Mouse (Mus musculus) small intestine, adult 2 months (tissue): ENCODE data around the gene Fosl2. TPM values are rescaled to one million over a fixed set of nuclear protein-coding genes. Genes with fewer than 3 reads are reported as not detected.
A peak's percentile ranks its signal among the peaks of the same experiment; 100 is the strongest.

Experiments
- H3K27ac ChIP-seq: fragments of 200-500 bp; 2 replicates; pipeline ENCODE4 v1.5.1; 2012; ENCODE audit warnings: low read depth, low read length, control low read depth, inconsistent platforms; ENCODE audit not compliant: insufficient read depth
- H3K27me3 ChIP-seq: fragments of 200-500 bp; 2 replicates; pipeline ENCODE4 v1.6.1; 2012; ENCODE audit warnings: mild to moderate bottlenecking, moderate library complexity, low read length, inconsistent platforms; ENCODE audit not compliant: control insufficient read depth, insufficient read depth
- H3K36me3 ChIP-seq: fragments of 200-500 bp; 2 replicates; pipeline ENCODE4 v1.6.1; 2012; ENCODE audit warnings: mild to moderate bottlenecking, low read length, control low read depth, inconsistent platforms; ENCODE audit not compliant: control insufficient read depth, insufficient read depth
- H3K4me1 ChIP-seq: fragments of 200-500 bp; 2 replicates; pipeline ENCODE4 v1.6.1; 2012; ENCODE audit warnings: low read length, inconsistent platforms, mixed read lengths; ENCODE audit not compliant: control insufficient read depth, insufficient read depth, insufficient read length
- H3K4me3 ChIP-seq: fragments of 200-500 bp; 2 replicates; pipeline ENCODE4 v1.5.1; 2012; ENCODE audit warnings: low read depth, mild to moderate bottlenecking, control low read depth, inconsistent platforms, low read length, moderate library complexity
- CTCF ChIP-seq: fragments of 200-500 bp; IDR thresholded peaks from 2 replicates; pipeline ENCODE4 v1.5.1; 2012; ENCODE audit warnings: low read depth, mild to moderate bottlenecking, control low read depth, inconsistent platforms, low read length, moderate library complexity, mixed read lengths; ENCODE audit not compliant: insufficient replicate concordance, insufficient read length; ENCODE audit errors: extremely low read depth
- POLR2A ChIP-seq: fragments of 200-500 bp; IDR thresholded peaks from 2 replicates; pipeline ENCODE4 v1.6.1; 2012; ENCODE audit warnings: low read depth, mild to moderate bottlenecking, control low read depth, inconsistent platforms, low read length, moderate library complexity
- WGBS: fragments of 180-500 bp; shearing (Covaris S2); methylation state at CpG from one replicate; pipeline ENCODE4 v1.1.7; 2018; 5-methylcytosine and 5-hydroxymethylcytosine counted together
- polyA plus RNA-seq: library from polyadenylated mRNA; depleted of rRNA; stranded (reverse); fragments of >200 nt; gene quantifications from 2 replicates; pipeline ENCODE4 v1.2.3, GENCODE M21; 2012

Fosl2 gene
- polyA plus RNA-seq, 1 experiment = 116 TPM

DNA sequence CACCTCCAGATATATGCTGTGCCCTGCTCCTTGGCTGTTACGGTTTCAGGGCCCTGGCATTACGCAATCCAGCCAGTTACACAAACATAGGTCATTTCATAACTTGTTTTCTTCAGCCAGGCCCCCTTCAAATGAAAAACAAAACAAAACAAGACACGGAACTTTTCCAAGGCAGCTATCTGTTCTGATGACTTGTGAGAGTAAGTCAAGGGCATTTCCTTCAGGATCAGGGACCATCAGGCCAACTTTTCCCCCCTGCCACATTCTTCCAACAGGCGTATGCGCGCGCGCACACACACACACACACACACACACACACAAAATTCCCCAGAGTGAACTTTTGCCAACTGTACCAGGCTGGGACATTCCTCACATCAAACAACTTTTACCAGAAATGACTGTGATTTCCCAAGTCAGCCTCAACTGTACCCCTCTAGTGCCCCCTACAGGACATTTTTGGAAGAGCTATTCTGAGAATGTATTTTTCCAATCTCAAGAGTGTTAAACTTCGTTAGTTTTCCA lies 4.0 kb downstream of the Fosl2 start:
- no peaks in the 10 kb centered on the region for H3K27me3 ChIP-seq
- TF ChIP-seq CTCF (peak; percentile 34; the same call in 1 of the 2 replicates), POLR2A (no peak)
- 5% methylated on average over 9 of the region's 9 CpGs for WGBS
- H3K4me1 ChIP-seq = peaks cover 6% of the 10 kb centered on the region; the same call in 1 of the 2 replicates
- H3K36me3 ChIP-seq = peaks cover 29% of the 10 kb centered on the region
- H3K27ac ChIP-seq = peak overlapping the region; percentile 99
- H3K4me3 ChIP-seq = peak overlapping the region; percentile 76

DNA sequence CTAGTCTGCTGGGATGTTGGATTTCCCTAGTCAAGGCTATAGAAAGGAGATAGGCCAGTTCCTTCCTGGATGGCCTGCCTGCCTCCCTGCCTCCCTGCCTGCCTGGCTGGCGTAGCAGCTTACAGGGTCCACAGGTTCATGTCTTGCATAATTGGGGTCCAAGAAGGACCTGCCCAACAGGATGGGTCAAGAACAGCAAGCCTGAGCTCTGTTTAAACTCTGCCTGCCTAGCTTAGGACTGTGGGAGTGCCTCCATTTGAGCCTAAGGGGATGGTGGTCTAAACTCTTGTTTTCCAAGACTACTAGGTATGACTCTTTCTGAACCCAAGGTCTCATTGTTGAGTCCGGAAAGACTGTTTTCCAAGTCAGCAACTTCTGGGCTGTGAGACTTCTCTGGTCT lies 6.3 kb downstream of the Fosl2 start:
- H3K27me3 ChIP-seq = no peaks in the 10 kb centered on the region
- WGBS = 70% methylated on average over 2 of the region's 2 CpGs
- TF ChIP-seq CTCF = no peak
- TF ChIP-seq POLR2A = no peak
- 0 out of 2 replicates have a peak overlapping the region, but pooled peaks have one; percentile 31 for H3K27ac ChIP-seq
- peaks cover 6% of the 10 kb centered on the region; the same call in 1 of the 2 replicates for H3K4me1 ChIP-seq
- H3K36me3 ChIP-seq = peaks cover 50% of the 10 kb centered on the region
- peak overlapping the region; percentile 9; the same call in 1 of the 2 replicates for H3K4me3 ChIP-seq

DNA sequence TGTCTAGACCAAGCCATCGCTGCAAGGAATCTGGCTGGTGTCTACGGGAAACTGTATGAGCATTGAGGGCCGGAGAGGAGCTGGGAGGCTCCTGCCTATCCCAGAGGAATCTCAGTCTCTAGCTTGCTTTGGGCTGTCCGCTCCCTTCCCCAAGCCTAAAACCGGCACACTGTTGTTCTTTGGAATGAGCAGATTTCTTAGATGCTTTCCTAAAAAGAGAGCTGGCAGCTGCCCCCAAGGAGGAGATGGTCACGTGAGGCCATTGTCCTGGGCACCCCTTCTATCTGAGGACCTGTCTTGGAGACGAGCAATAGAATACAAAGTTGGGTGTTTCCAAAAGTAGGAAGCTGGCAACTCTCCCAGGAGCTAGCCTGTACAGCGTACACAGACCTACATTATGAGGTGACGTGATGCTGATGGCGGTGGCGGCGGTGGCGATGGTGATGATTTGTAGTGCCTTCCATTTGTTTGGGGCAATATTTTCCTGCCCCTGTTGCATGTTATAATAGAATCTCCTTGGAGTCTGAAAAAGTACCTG lies 7.9 kb downstream of the Fosl2 start:
- Histone ChIP-seq H3K27ac (no peak overlapping the region), H3K4me1 (peaks cover 6% of the 10 kb centered on the region; the same call in 1 of the 2 replicates), H3K4me3 (no peak overlapping the region), H3K36me3 (peaks cover 66% of the 10 kb centered on the region), H3K27me3 (no peaks in the 10 kb centered on the region)
- TF ChIP-seq CTCF = no peak
- no peak for TF ChIP-seq POLR2A
- WGBS = 61% methylated on average over 13 of the region's 13 CpGs

DNA sequence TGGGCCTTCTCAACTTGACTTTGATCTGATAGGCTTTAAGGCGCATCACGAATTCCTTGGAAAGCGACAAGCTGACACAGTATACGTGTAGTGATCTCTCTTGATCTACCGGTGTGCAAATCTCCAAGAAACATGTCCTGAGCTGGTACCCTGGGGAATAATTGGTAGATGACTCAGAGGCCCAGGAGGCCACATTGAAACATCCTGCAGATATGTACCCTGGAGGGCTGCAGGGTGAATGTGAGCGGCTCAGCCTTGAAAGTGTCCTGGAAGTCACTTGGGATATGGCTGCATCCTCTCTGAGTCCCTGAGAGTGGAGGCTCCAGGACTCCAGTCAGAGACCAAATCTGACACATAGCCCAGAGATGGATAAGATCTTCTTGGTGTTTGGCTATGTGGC lies 10.7 kb downstream of the Fosl2 start:
- peaks cover 79% of the 10 kb centered on the region for H3K36me3 ChIP-seq
- peaks cover 4% of the 10 kb centered on the region; the same call in 1 of the 2 replicates for H3K4me1 ChIP-seq
- 89% methylated on average over 6 of the region's 6 CpGs for WGBS
- no peak overlapping the region for H3K4me3 ChIP-seq
- TF ChIP-seq POLR2A (no peak), CTCF (no peak)
- H3K27ac ChIP-seq = no peak overlapping the region
- H3K27me3 ChIP-seq = no peaks in the 10 kb centered on the region

DNA sequence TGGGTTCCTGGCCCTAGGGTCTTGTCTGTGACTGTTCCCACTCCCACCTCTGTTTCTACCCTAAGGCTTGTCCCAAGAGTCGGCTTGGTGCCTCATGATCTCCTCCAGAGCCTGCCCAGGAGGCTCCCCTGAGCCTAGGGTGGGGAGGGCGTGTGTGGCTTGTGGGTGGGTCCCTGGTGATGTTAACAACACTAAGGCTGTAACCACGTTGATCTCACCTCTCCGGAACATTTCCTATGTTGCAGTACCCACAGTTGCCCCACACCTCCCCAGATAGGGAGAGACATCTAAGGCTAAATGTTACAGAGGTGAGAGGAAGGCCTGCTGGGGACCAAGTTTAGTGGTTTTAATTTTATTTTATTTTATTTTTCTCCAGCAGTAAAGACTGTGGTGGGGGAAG lies 13.0 kb downstream of the Fosl2 start:
- H3K36me3 ChIP-seq = peaks cover 90% of the 10 kb centered on the region
- no peaks in the 10 kb centered on the region for H3K27me3 ChIP-seq
- no peak overlapping the region for H3K27ac ChIP-seq
- H3K4me3 ChIP-seq = no peak overlapping the region
- TF ChIP-seq CTCF = no peak
- no peak for TF ChIP-seq POLR2A
- 54% methylated on average over 4 of the region's 4 CpGs for WGBS
- no peaks in the 10 kb centered on the region for H3K4me1 ChIP-seq

DNA sequence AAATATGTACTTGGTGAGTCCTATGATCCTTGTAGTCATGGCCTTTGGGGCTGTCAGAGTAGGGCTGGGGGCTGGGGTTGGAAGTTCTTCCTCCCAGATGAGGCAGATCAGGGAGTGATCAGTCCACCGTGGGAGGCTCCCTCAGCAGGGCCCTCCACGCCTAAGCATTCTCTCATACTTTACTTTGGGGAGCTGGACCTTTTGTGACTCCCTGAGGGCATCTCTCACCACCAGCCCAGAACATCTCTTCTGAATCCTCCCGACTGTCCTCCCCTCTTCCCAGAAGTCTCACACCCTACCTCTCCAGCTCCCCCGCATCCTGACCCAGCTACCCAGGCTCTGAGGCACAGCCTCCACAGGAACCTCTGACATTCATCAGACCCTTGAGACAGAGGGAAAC lies 15.6 kb downstream of the Fosl2 start:
- Histone ChIP-seq H3K27ac (no peak overlapping the region), H3K4me1 (no peaks in the 10 kb centered on the region), H3K4me3 (no peak overlapping the region), H3K27me3 (no peaks in the 10 kb centered on the region), H3K36me3 (peaks cover 98% of the 10 kb centered on the region)
- TF ChIP-seq POLR2A = no peak
- 67% methylated on average over 4 of the region's 4 CpGs for whole genome bisulfite sequencing

DNA sequence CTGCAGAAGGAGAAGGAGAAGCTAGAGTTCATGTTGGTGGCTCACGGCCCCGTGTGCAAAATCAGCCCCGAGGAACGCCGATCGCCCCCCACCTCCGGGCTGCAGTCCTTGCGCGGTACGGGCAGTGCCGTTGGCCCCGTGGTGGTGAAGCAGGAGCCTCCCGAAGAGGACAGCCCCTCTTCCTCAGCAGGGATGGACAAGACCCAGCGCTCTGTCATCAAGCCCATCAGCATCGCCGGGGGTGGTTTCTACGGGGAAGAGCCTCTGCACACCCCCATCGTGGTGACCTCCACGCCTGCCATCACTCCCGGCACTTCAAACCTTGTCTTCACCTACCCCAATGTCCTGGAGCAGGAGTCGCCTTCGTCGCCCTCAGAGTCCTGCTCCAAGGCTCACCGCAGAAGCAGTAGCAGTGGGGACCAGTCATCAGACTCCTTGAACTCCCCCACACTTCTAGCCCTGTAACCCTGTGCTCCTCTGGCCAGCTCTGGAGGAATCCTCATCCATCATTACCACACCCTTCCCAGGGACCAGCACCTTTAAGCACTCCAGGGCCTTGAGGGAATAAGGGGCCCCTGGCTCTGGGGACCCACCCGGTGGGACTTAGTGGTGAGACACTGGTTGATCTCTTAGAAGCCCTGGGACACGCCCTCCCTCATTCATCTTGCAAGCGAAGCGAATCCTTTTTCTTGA lies 17.3 kb downstream of the Fosl2 start:
- H3K4me1 ChIP-seq = no peaks in the 10 kb centered on the region
- peaks cover 83% of the 10 kb centered on the region for H3K36me3 ChIP-seq
- no peak overlapping the region for H3K4me3 ChIP-seq
- no peaks in the 10 kb centered on the region for H3K27me3 ChIP-seq
- TF ChIP-seq POLR2A (no peak), CTCF (no peak)
- 86% methylated on average over 28 of the region's 28 CpGs for WGBS
- no peak overlapping the region for H3K27ac ChIP-seq

DNA sequence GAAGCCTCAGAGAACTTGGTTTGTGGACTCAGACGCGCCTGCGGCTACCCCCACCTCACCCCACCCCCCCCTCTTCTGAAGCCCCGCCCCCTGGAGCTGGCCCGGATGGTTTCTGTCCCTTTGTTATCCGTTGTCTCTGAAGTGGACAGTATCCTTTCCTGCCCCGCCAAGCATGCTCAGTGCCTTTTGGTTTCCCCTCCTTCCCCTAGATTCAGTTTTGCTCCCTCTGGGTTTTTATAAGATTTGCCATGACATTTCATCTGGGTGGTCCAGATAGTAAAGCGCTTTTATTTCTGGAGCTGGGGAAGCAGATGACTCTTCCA lies 17.8 kb downstream of the Fosl2 start:
- TF ChIP-seq CTCF = no peak
- no peak for TF ChIP-seq POLR2A
- Histone ChIP-seq H3K27ac (no peak overlapping the region), H3K4me1 (no peaks in the 10 kb centered on the region), H3K27me3 (no peaks in the 10 kb centered on the region), H3K36me3 (peaks cover 78% of the 10 kb centered on the region), H3K4me3 (no peak overlapping the region)
- 67% methylated on average over 8 of the region's 8 CpGs for WGBS
